Mouse (Mus musculus) embryonic facial prominence, embryonic 13.5 days (tissue): ENCODE measurements around the gene Samhd1. TPM values are rescaled to one million over a fixed set of nuclear protein-coding genes. Genes with fewer than 3 reads are reported as not detected.
A peak's percentile ranks its signal among the peaks of the same experiment; 100 is the strongest.

Source experiments
- ATAC-seq: fragments of 200-750 bp; cut with Nextera tagmentation; 2 replicates; pipeline ENCODE4 v1.8.0; 2017; ENCODE audit warnings: low read depth; ENCODE audit not compliant: insufficient number of reproducible peaks, insufficient read depth, low FRiP score, low TSS enrichment
- H3K27ac ChIP-seq: fragments of 300-500 bp; sonication (generic); 2 replicates; pipeline ENCODE4 v1.5.1; 2015; ENCODE audit warnings: moderate library complexity, mild to moderate bottlenecking, inconsistent platforms
- H3K27me3 ChIP-seq: fragments of 300-500 bp; sonication (generic); 2 replicates; pipeline ENCODE4 v1.6.1; 2015; ENCODE audit warnings: mild to moderate bottlenecking, inconsistent platforms
- H3K36me3 ChIP-seq: fragments of 300-500 bp; sonication (generic); 2 replicates; pipeline ENCODE4 v1.6.1; 2015; ENCODE audit warnings: mild to moderate bottlenecking, inconsistent platforms
- H3K4me1 ChIP-seq: fragments of 300-500 bp; sonication (generic); 2 replicates; pipeline ENCODE4 v1.6.1; 2015; ENCODE audit warnings: inconsistent platforms
- H3K4me2 ChIP-seq: fragments of 300-500 bp; sonication (generic); 2 replicates; pipeline ENCODE4 v1.6.1; 2015; ENCODE audit warnings: moderate library complexity, mild to moderate bottlenecking, inconsistent platforms
- H3K4me3 ChIP-seq: fragments of 300-500 bp; sonication (generic); 2 replicates; pipeline ENCODE4 v1.5.1; 2015; ENCODE audit warnings: mild to moderate bottlenecking, inconsistent platforms
- H3K9ac ChIP-seq: fragments of 300-500 bp; sonication (generic); 2 replicates; pipeline ENCODE4 v1.6.1; 2015; ENCODE audit warnings: mild to moderate bottlenecking, inconsistent platforms
- H3K9me3 ChIP-seq: fragments of 300-500 bp; sonication (generic); 2 replicates; pipeline ENCODE4 v1.6.1; 2016; ENCODE audit warnings: inconsistent platforms
- WGBS: fragments of 180-500 bp; shearing (Covaris S2); methylation state at CpG from one replicate; pipeline ENCODE4 v1.1.7; 2015; ENCODE audit warnings: mixed read lengths; 5-methylcytosine and 5-hydroxymethylcytosine counted together
- polyA plus RNA-seq: library from polyadenylated mRNA; unstranded; fragments of >200 nt; fragmentation: Nextera tagmentation; extraction: Ambion mirVana; gene quantifications from 2 replicates; pipeline ENCODE4 v1.2.1, GENCODE M21; 2015

The Samhd1 gene
- polyA plus RNA-seq, 1 experiment from 2014 or later, result 22.7 TPM

- Histone ChIP-seq H3K27ac (no peak overlapping the region), H3K4me1 (peaks cover 67% of the 10 kb centered on the region), H3K9ac (peak overlapping the region; percentile 98)
Measured at GRCm38 (mm10) chr2:157076585-157076984, 58.5 kb downstream of the Samhd1 start.

GRCm38 (mm10) chr2:157075685-157076084, 59.4 kb downstream of the Samhd1 start:
- Histone ChIP-seq H3K27ac (peak overlapping the region; percentile 72), H3K4me3 (peak overlapping the region; percentile 93), H3K4me1 (peaks cover 76% of the 10 kb centered on the region), H3K4me2 (peak overlapping the region; percentile 96), H3K9me3 (no peaks in the 10 kb centered on the region), H3K9ac (peak overlapping the region; percentile 59), H3K36me3 (peaks cover 18% of the 10 kb centered on the region; the same call in 1 of the 2 replicates), H3K27me3 (no peaks in the 10 kb centered on the region)
- no peak for ATAC-seq
- 40% methylated on average over 3 of the region's 3 CpGs for WGBS

More at GRCm38 (mm10) chr2:157076585-157076984, 58.5 kb downstream of the Samhd1 start:
- no peaks in the 10 kb centered on the region for H3K27me3 ChIP-seq
- ATAC-seq, result no peak
- H3K36me3 ChIP-seq, result peaks cover 18% of the 10 kb centered on the region; the same call in 1 of the 2 replicates
- 77% methylated on average over 7 of the region's 7 CpGs for WGBS
- peak overlapping the region; percentile 96 for H3K4me2 ChIP-seq
- peak overlapping the region; percentile 93 for H3K4me3 ChIP-seq
- H3K9me3 ChIP-seq, result no peaks in the 10 kb centered on the region

GRCm38 (mm10) chr2:157075226-157075625, 59.8 kb downstream of the Samhd1 start:
- Histone ChIP-seq H3K9me3 (no peaks in the 10 kb centered on the region), H3K4me3 (peak overlapping the region; percentile 93), H3K27me3 (no peaks in the 10 kb centered on the region), H3K27ac (peak overlapping the region; percentile 72), H3K9ac (peak overlapping the region; percentile 59), H3K36me3 (peaks cover 22% of the 10 kb centered on the region; the same call in 1 of the 2 replicates), H3K4me2 (peak overlapping the region; percentile 96), H3K4me1 (peaks cover 81% of the 10 kb centered on the region)
- WGBS, result 88% methylated on average over 3 of the region's 3 CpGs
- no peak for ATAC-seq

GRCm38 (mm10) chr2:157074772-157075171, 60.3 kb downstream of the Samhd1 start:
- 0 out of 2 replicates have a peak overlapping the region, but pooled peaks have one; percentile 21 for H3K9ac ChIP-seq
- H3K4me2 ChIP-seq, result peak overlapping the region; percentile 96
- peak overlapping the region; percentile 40; the same call in 1 of the 2 replicates for H3K27ac ChIP-seq
- ATAC-seq, result no peak
- H3K9me3 ChIP-seq, result no peaks in the 10 kb centered on the region
- H3K4me3 ChIP-seq, result no peak overlapping the region
- no peaks in the 10 kb centered on the region for H3K27me3 ChIP-seq
- peaks cover 82% of the 10 kb centered on the region for H3K4me1 ChIP-seq
- H3K36me3 ChIP-seq, result peaks cover 25% of the 10 kb centered on the region; the same call in 1 of the 2 replicates
- WGBS, result 66% methylated on average over 5 of the region's 5 CpGs

- 69% methylated on average over 9 of the region's 9 CpGs for whole genome bisulfite sequencing
- H3K4me1 ChIP-seq, result peaks cover 85% of the 10 kb centered on the region
- peak overlapping the region; percentile 96 for H3K4me2 ChIP-seq
- ATAC-seq, result no peak
- no peak overlapping the region for H3K4me3 ChIP-seq
- H3K36me3 ChIP-seq, result peaks cover 25% of the 10 kb centered on the region; the same call in 1 of the 2 replicates
- no peaks in the 10 kb centered on the region for H3K27me3 ChIP-seq
- H3K9me3 ChIP-seq, result no peaks in the 10 kb centered on the region
- 0 out of 2 replicates have a peak overlapping the region, but pooled peaks have one; percentile 22 for H3K9ac ChIP-seq
- peak overlapping the region; percentile 40; the same call in 1 of the 2 replicates for H3K27ac ChIP-seq
Measured at GRCm38 (mm10) chr2:157074186-157074724, 60.8 kb downstream of the Samhd1 start.

GRCm38 (mm10) chr2:157073378-157074052, 61.5 kb downstream of the Samhd1 start:
- no peak overlapping the region for H3K4me3 ChIP-seq
- ATAC-seq, result no peak
- peak overlapping the region; percentile 96 for H3K4me2 ChIP-seq
- H3K27ac ChIP-seq, result peak overlapping the region; percentile 40
- H3K27me3 ChIP-seq, result no peaks in the 10 kb centered on the region
- H3K36me3 ChIP-seq, result peaks cover 25% of the 10 kb centered on the region; the same call in 1 of the 2 replicates
- H3K9ac ChIP-seq, result peak overlapping the region; percentile 22; the same call in 1 of the 2 replicates
- peaks cover 92% of the 10 kb centered on the region for H3K4me1 ChIP-seq
- WGBS, result 63% methylated on average over 9 of the region's 9 CpGs
- no peaks in the 10 kb centered on the region for H3K9me3 ChIP-seq

GRCm38 (mm10) chr2:157072316-157072990, 62.6 kb downstream of the Samhd1 start:
- no peaks in the 10 kb centered on the region for H3K9me3 ChIP-seq
- H3K4me3 ChIP-seq, result no peak overlapping the region
- peaks cover 90% of the 10 kb centered on the region for H3K4me1 ChIP-seq
- 0 out of 2 replicates have a peak overlapping the region, but pooled peaks have one; percentile 40 for H3K27ac ChIP-seq
- ATAC-seq, result no peak
- 53% methylated on average over 9 of the region's 9 CpGs for WGBS
- peaks cover 25% of the 10 kb centered on the region; the same call in 1 of the 2 replicates for H3K36me3 ChIP-seq
- no peaks in the 10 kb centered on the region for H3K27me3 ChIP-seq
- H3K4me2 ChIP-seq, result no peak overlapping the region
- H3K9ac ChIP-seq, result 0 out of 2 replicates have a peak overlapping the region, but pooled peaks have one; percentile 0

GRCm38 (mm10) chr2:157071556-157071955, 63.5 kb downstream of the Samhd1 start:
- peak overlapping the region; percentile 4; the same call in 1 of the 2 replicates for H3K9ac ChIP-seq
- H3K27me3 ChIP-seq, result no peaks in the 10 kb centered on the region
- H3K4me1 ChIP-seq, result peaks cover 82% of the 10 kb centered on the region
- peaks cover 24% of the 10 kb centered on the region; the same call in 1 of the 2 replicates for H3K36me3 ChIP-seq
- H3K9me3 ChIP-seq, result no peaks in the 10 kb centered on the region
- no peak overlapping the region for H3K4me2 ChIP-seq
- WGBS, result 58% methylated on average over 2 of the region's 2 CpGs
- peak overlapping the region; percentile 35; the same call in 1 of the 2 replicates for H3K27ac ChIP-seq
- ATAC-seq, result no peak
- no peak overlapping the region for H3K4me3 ChIP-seq

GRCm38 (mm10) chr2:157070365-157070764, 64.7 kb downstream of the Samhd1 start:
- no peak for ATAC-seq
- 47% methylated on average over 9 of the region's 9 CpGs for WGBS
- Histone ChIP-seq H3K4me3 (no peak overlapping the region), H3K4me1 (peaks cover 77% of the 10 kb centered on the region), H3K9ac (peak overlapping the region; percentile 46; the same call in 1 of the 2 replicates), H3K27me3 (no peaks in the 10 kb centered on the region), H3K36me3 (peaks cover 22% of the 10 kb centered on the region; the same call in 1 of the 2 replicates), H3K9me3 (no peaks in the 10 kb centered on the region), H3K27ac (peak overlapping the region; percentile 68; the same call in 1 of the 2 replicates), H3K4me2 (no peak overlapping the region; the same call in 1 of the 2 replicates)

GRCm38 (mm10) chr2:157069755-157070315, 65.2 kb downstream of the Samhd1 start:
- H3K27ac ChIP-seq, result peak overlapping the region; percentile 68
- H3K36me3 ChIP-seq, result peaks cover 22% of the 10 kb centered on the region; the same call in 1 of the 2 replicates
- peak overlapping the region; percentile 47 for H3K9ac ChIP-seq
- H3K9me3 ChIP-seq, result no peaks in the 10 kb centered on the region
- 44% methylated on average over 3 of the region's 3 CpGs for WGBS
- H3K4me2 ChIP-seq, result no peak overlapping the region; the same call in 1 of the 2 replicates
- ATAC-seq, result no peak
- H3K4me3 ChIP-seq, result no peak overlapping the region
- no peaks in the 10 kb centered on the region for H3K27me3 ChIP-seq
- peaks cover 77% of the 10 kb centered on the region for H3K4me1 ChIP-seq

- H3K27ac ChIP-seq, result peak overlapping the region; percentile 68
- ATAC-seq, result no peak
Measured at GRCm38 (mm10) chr2:157069355-157069735, 65.7 kb downstream of the Samhd1 start.

More at GRCm38 (mm10) chr2:157069355-157069735, 65.7 kb downstream of the Samhd1 start:
- peak overlapping the region; percentile 47 for H3K9ac ChIP-seq
- no peak overlapping the region; the same call in 1 of the 2 replicates for H3K4me2 ChIP-seq
- 60% methylated on average over 3 of the region's 3 CpGs for WGBS
- peaks cover 77% of the 10 kb centered on the region for H3K4me1 ChIP-seq
- peaks cover 25% of the 10 kb centered on the region; the same call in 1 of the 2 replicates for H3K36me3 ChIP-seq
- H3K9me3 ChIP-seq, result no peaks in the 10 kb centered on the region
- H3K27me3 ChIP-seq, result no peaks in the 10 kb centered on the region
- no peak overlapping the region for H3K4me3 ChIP-seq
